Mouse (Mus musculus): Measurements from ENCODE around the gene 4930432M17Rik. TPM values are rescaled to one million over a fixed set of nuclear protein-coding genes. Genes with fewer than 3 reads are reported as not detected.

4930432M17Rik gene
- polyA plus RNA-seq, 1 experiment from 2014 or later, result not detected

DNA sequence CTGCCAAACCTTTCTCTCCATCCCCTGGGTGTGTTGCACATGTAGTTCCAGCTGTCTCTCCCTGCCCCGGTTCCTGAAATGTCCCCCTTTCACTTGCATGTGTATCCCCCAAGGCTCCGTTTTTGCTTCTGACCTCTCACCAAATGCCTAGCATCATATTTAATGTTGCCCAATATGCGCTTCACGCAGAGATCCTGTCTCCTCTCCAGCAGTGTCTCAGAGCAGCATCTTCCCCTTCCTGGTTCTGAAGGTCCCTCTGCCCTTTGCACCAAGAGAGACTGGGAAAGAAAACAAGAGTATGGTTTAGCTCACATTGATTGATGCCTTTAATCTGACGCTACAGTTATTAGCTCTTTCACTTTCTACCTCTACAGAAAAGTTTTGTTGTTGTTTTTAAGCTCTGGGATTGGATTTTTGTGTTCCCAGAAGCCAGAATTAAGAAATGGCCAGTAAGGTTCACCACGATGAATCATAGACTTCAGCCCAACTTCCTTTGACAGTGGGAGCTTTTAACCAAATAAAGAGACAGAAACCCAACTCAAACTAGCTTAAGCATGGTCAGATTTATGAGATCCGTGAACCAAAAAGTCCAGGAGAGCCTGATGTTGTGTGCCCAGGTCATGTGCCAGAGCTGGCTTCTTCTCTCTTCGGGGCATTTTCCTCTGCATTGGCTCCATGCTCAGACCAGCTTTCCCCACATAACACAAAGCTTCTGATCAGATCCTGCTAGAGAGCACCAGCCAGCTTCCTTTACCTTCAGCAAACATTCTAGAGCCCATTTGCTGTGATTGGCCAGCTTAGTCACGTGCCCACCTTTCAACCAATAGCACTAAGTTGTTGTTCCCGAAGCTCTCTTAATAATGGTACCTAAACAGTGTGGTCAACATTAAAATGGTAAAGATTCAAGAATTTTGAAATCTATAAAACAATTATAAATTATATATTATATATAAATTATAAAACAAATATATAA lies 12.2 kb downstream of the 4930432M17Rik start:
- Histone ChIP-seq H3K4me3 (ENCODE audit: low read depth, low read length) (no peak overlapping the region), H3K27ac (ENCODE audit: low read length) (no peak overlapping the region), H3K4me1 (ENCODE audit: control insufficient read depth, insufficient read depth, low read length) (no peaks in the 10 kb centered on the region), H3K4me2 (ENCODE audit: low read length) (no peak overlapping the region), H3K36me3 (ENCODE audit: control insufficient read depth, insufficient read depth, low read length) (no peaks in the 10 kb centered on the region), H3K27me3 (ENCODE audit: control insufficient read depth, insufficient read depth, low read depth, low read length) (no peaks in the 10 kb centered on the region), H3K9ac (ENCODE audit: low read depth, low read length) (no peak overlapping the region), H3K9me3 (replicated peaks; ENCODE audit: control insufficient read depth, low read length, poor library complexity, severe bottlenecking) (no peaks in the 10 kb centered on the region)
- ATAC-seq, result no peak
- 90% methylated on average over 10 of the region's 10 CpGs for WGBS

DNA sequence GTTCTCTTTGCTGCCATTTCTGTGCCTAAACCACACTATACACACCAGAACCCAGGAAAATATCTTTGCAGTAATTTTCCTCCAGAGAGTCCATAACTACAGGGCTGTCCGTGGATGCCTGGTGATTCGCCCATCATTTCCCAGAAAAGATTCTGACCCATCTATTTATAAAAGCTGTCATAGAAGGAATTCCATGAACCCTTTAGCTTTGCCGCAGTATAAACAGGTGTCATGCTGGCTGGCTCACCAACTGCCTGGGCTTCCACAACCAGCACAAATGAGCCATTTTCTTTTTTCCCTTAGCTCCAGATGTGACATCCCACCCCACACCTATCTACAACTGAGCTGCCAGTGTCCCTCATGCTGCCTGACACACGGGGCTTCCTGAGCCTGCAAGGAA lies 14.0 kb downstream of the 4930432M17Rik start:
- H3K36me3 ChIP-seq (ENCODE audit: control insufficient read depth, insufficient read depth, low read length), result no peaks in the 10 kb centered on the region
- H3K27ac ChIP-seq (ENCODE audit: low read length), result no peak overlapping the region
- 76% methylated on average over 4 of the region's 4 CpGs for WGBS
- H3K27me3 ChIP-seq (ENCODE audit: control insufficient read depth, insufficient read depth, low read depth, low read length), result no peaks in the 10 kb centered on the region
- ATAC-seq, result no peak
- H3K4me2 ChIP-seq (ENCODE audit: low read length), result no peak overlapping the region
- H3K4me1 ChIP-seq (ENCODE audit: control insufficient read depth, insufficient read depth, low read length), result no peaks in the 10 kb centered on the region
- no peak overlapping the region for H3K4me3 ChIP-seq (ENCODE audit: low read depth, low read length)
- H3K9ac ChIP-seq (ENCODE audit: low read depth, low read length), result no peak overlapping the region
- no peaks in the 10 kb centered on the region for H3K9me3 ChIP-seq (replicated peaks; ENCODE audit: control insufficient read depth, low read length, poor library complexity, severe bottlenecking)

DNA sequence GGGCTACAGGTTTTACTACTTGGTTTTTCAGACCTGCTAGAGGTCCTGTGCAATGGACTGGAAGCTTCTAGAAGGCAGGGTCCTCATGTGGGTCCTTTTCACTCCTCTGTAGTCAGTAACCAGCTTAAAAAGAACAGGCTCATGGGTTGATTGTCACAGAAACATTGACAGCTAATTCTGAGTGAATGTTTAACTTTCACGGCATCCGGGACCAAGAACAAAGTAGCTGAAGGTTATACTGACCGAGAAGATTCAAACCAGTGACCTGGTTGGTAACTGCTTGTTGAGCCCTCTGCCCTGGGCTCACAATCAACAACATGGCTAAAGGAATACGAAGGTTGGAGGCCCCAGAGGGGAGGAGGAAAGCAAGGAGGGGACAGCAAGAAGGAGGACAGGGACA lies 14.4 kb downstream of the 4930432M17Rik start:
- WGBS, result 89% methylated on average over 4 of the region's 4 CpGs

DNA sequence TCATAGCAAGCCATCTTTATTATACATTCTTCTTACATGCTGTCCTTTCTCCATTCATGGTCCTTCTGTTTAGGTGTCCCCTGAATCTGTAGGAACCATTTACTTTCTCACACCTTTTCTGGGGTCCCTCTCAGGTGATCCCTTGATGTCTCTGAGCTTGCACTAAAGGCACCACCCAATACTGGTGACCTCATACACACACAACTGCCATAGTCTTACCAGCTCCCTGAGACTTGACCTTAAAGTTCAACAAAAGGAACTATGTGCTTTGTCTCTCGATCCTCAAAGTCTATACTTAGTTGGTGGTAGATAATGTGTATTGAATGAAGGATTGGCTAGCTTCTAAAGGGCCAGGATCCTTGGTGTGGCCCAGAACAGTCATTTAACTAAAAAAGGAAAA lies 15.4 kb downstream of the 4930432M17Rik start:
- H3K4me3 ChIP-seq (ENCODE audit: low read depth, low read length), result no peak overlapping the region
- no peak for ATAC-seq
- WGBS, result 68% methylated on average over 1 of the region's 1 CpGs
- H3K27ac ChIP-seq (ENCODE audit: low read length), result no peak overlapping the region
- no peaks in the 10 kb centered on the region for H3K4me1 ChIP-seq (ENCODE audit: control insufficient read depth, insufficient read depth, low read length)
- H3K9me3 ChIP-seq (replicated peaks; ENCODE audit: control insufficient read depth, low read length, poor library complexity, severe bottlenecking), result no peaks in the 10 kb centered on the region
- H3K4me2 ChIP-seq (ENCODE audit: low read length), result no peak overlapping the region
- H3K27me3 ChIP-seq (ENCODE audit: control insufficient read depth, insufficient read depth, low read depth, low read length), result no peaks in the 10 kb centered on the region
- no peak overlapping the region for H3K9ac ChIP-seq (ENCODE audit: low read depth, low read length)
- H3K36me3 ChIP-seq (ENCODE audit: control insufficient read depth, insufficient read depth, low read length), result no peaks in the 10 kb centered on the region

More for the DNA sequence above, 14.4 kb downstream of the 4930432M17Rik start:
- Histone ChIP-seq H3K9ac (ENCODE audit: low read depth, low read length) (no peak overlapping the region), H3K4me1 (ENCODE audit: control insufficient read depth, insufficient read depth, low read length) (no peaks in the 10 kb centered on the region), H3K9me3 (replicated peaks; ENCODE audit: control insufficient read depth, low read length, poor library complexity, severe bottlenecking) (no peaks in the 10 kb centered on the region), H3K27me3 (ENCODE audit: control insufficient read depth, insufficient read depth, low read depth, low read length) (no peaks in the 10 kb centered on the region), H3K4me3 (ENCODE audit: low read depth, low read length) (no peak overlapping the region), H3K36me3 (ENCODE audit: control insufficient read depth, insufficient read depth, low read length) (no peaks in the 10 kb centered on the region), H3K4me2 (ENCODE audit: low read length) (no peak overlapping the region), H3K27ac (ENCODE audit: low read length) (no peak overlapping the region)
- ATAC-seq, result no peak

DNA sequence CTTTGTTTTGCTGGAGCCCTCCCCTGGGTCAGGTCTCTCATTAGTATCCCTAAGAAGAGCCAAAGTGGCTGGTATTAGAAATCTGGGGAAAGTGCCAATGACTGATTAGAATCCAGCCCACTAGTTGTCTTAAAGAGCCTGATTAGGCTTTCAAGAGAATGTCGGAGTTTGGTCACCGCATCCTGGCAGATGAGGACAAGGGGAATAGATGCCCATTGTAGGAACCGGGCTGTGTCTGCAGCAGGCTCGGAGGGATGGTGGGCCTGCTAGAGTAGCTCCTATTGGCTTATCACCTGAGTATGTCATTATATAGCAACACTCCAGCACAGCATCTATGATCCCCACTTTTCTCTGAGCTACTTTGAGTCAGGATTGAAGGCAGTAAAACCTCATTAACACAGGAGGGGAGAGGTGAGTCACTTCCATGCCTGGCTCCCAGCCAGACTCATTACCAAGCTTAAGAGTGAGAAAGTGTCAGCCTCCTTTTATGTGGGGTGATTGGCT lies 15.9 kb downstream of the 4930432M17Rik start:
- H3K27ac ChIP-seq (ENCODE audit: low read length), result no peak overlapping the region
- 68% methylated on average over 4 of the region's 4 CpGs for WGBS
- no peak overlapping the region for H3K4me3 ChIP-seq (ENCODE audit: low read depth, low read length)
- no peak overlapping the region for H3K4me2 ChIP-seq (ENCODE audit: low read length)
- H3K36me3 ChIP-seq (ENCODE audit: control insufficient read depth, insufficient read depth, low read length), result no peaks in the 10 kb centered on the region
- no peak overlapping the region for H3K9ac ChIP-seq (ENCODE audit: low read depth, low read length)
- H3K9me3 ChIP-seq (replicated peaks; ENCODE audit: control insufficient read depth, low read length, poor library complexity, severe bottlenecking), result no peaks in the 10 kb centered on the region
- ATAC-seq, result 0 out of 2 replicates have a peak, but pooled peaks have one; percentile 17
- H3K27me3 ChIP-seq (ENCODE audit: control insufficient read depth, insufficient read depth, low read depth, low read length), result no peaks in the 10 kb centered on the region
- H3K4me1 ChIP-seq (ENCODE audit: control insufficient read depth, insufficient read depth, low read length), result no peaks in the 10 kb centered on the region

DNA sequence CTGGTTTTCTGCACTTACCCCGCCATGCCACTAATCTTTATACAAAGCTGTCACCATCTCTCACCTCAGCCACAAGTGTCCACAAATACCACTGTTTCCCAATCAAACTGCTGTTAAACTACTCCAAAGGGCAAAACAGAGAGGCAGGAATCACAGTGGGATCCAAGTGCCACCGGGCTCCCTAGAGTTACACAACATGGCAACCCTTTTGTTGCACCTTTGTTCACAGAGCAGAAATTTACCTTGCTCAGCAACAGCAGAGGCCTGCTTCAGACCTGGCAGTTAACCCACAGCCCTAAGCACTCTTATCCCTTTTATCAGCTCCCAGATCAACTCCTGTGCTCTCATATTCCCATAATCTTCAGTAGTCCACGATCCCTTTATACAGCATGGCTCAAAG lies 17.2 kb downstream of the 4930432M17Rik start:
- ATAC-seq, result no peak
- no peaks in the 10 kb centered on the region for H3K4me1 ChIP-seq (ENCODE audit: control insufficient read depth, insufficient read depth, low read length)
- H3K9ac ChIP-seq (ENCODE audit: low read depth, low read length), result no peak overlapping the region
- H3K9me3 ChIP-seq (replicated peaks; ENCODE audit: control insufficient read depth, low read length, poor library complexity, severe bottlenecking), result no peaks in the 10 kb centered on the region
- H3K4me3 ChIP-seq (ENCODE audit: low read depth, low read length), result no peak overlapping the region
- H3K27me3 ChIP-seq (ENCODE audit: control insufficient read depth, insufficient read depth, low read depth, low read length), result no peaks in the 10 kb centered on the region
- no peaks in the 10 kb centered on the region for H3K36me3 ChIP-seq (ENCODE audit: control insufficient read depth, insufficient read depth, low read length)
- H3K4me2 ChIP-seq (ENCODE audit: low read length), result no peak overlapping the region
- 79% methylated on average over 3 of the region's 3 CpGs for WGBS
- H3K27ac ChIP-seq (ENCODE audit: low read length), result no peak overlapping the region

DNA sequence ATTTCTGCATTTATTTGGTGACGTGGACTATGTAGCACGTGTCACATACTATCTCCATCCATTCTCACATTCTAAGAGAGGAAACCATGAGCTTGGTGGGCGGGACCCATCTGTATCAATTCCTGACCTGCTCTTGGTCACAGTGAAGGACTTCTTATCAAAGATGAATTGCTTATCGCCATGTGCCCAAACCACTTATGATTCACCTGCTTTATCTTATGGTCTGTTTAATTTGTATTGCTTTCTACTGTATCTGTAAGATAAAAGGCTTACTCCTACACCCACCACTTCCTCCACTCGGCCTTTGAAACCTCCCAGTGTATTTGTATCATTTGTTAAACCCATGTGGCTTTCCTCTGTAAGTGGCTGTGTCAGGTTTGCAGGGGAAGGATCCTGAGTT lies 18.5 kb downstream of the 4930432M17Rik start:
- ATAC-seq, result no peak
- H3K4me3 ChIP-seq (ENCODE audit: low read depth, low read length), result no peak overlapping the region

DNA sequence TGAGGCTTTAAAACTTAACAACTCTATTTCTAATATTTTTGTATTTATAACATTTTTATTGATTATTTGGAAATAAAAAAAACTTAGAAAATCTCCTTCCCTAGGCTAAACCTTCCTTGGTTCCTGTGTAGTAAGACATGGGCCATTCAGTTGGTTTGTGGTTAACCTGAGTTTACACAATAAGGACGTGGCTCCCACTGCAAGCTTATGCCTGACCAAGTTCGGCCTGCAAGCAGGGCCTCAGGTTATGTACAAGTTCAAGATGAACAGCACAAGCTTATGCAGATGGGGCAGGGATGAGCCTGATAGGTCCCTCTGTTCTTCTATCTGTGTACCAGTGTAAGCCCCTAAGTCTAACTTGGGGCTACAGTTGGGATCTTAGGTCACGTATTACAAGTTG lies 19.1 kb downstream of the 4930432M17Rik start:
- Histone ChIP-seq H3K27me3 (ENCODE audit: control insufficient read depth, insufficient read depth, low read depth, low read length) (no peaks in the 10 kb centered on the region), H3K9ac (ENCODE audit: low read depth, low read length) (no peak overlapping the region), H3K9me3 (replicated peaks; ENCODE audit: control insufficient read depth, low read length, poor library complexity, severe bottlenecking) (no peaks in the 10 kb centered on the region), H3K36me3 (ENCODE audit: control insufficient read depth, insufficient read depth, low read length) (no peaks in the 10 kb centered on the region), H3K4me3 (ENCODE audit: low read depth, low read length) (no peak overlapping the region), H3K27ac (ENCODE audit: low read length) (no peak overlapping the region), H3K4me1 (ENCODE audit: control insufficient read depth, insufficient read depth, low read length) (no peaks in the 10 kb centered on the region), H3K4me2 (ENCODE audit: low read length) (no peak overlapping the region)
- ATAC-seq, result no peak
- WGBS, result 95% methylated on average over 3 of the region's 3 CpGs

More for the DNA sequence above, 18.5 kb downstream of the 4930432M17Rik start:
- H3K36me3 ChIP-seq (ENCODE audit: control insufficient read depth, insufficient read depth, low read length), result no peaks in the 10 kb centered on the region
- H3K27ac ChIP-seq (ENCODE audit: low read length), result no peak overlapping the region; the same call in 1 of the 2 replicates
- H3K4me2 ChIP-seq (ENCODE audit: low read length), result no peak overlapping the region
- H3K27me3 ChIP-seq (ENCODE audit: control insufficient read depth, insufficient read depth, low read depth, low read length), result no peaks in the 10 kb centered on the region
- WGBS, result 87% methylated on average over 5 of the region's 5 CpGs
- H3K9me3 ChIP-seq (replicated peaks; ENCODE audit: control insufficient read depth, low read length, poor library complexity, severe bottlenecking), result no peaks in the 10 kb centered on the region
- no peaks in the 10 kb centered on the region for H3K4me1 ChIP-seq (ENCODE audit: control insufficient read depth, insufficient read depth, low read length)
- no peak overlapping the region for H3K9ac ChIP-seq (ENCODE audit: low read depth, low read length)

DNA sequence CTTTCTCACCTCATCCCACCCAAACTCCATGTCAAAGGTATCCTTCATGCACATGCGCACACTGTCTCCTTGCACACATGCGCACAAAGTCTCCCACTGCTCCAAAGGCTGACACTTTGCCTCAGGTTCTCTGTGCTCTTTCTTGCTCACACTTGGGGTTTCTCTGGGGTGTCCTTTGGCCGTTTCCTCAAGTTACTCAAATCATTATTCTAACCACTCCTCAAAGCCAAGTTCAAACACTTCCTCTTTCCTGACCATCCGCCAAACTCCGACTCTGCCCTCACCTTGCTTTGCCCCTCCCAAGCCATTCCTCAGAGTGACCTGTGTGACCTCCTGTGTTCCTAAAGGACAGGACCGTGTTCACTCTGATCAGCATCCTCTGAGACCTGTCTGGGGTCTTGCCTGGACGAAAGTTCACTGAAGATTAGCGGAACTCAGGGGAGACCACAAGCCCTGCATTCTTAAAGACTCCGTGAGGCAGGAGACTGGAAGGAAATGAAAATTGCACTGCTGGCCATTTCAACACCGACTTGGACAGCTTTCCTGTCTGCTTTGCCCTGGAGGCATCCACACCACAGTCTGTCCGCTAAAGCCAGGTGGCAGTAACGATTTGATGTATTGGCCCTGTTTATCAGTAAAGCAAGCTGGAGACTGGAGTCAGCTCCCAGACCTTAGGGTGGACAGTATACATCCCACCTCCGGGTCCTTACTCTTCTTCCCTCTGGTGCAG lies 22.6 kb downstream of the 4930432M17Rik start:
- Histone ChIP-seq H3K4me2 (ENCODE audit: low read length) (no peak overlapping the region), H3K27ac (ENCODE audit: low read length) (no peak overlapping the region), H3K36me3 (ENCODE audit: control insufficient read depth, insufficient read depth, low read length) (no peaks in the 10 kb centered on the region), H3K9ac (ENCODE audit: low read depth, low read length) (no peak overlapping the region), H3K4me3 (ENCODE audit: low read depth, low read length) (no peak overlapping the region), H3K27me3 (ENCODE audit: control insufficient read depth, insufficient read depth, low read depth, low read length) (no peaks in the 10 kb centered on the region), H3K9me3 (replicated peaks; ENCODE audit: control insufficient read depth, low read length, poor library complexity, severe bottlenecking) (no peaks in the 10 kb centered on the region), H3K4me1 (ENCODE audit: control insufficient read depth, insufficient read depth, low read length) (no peaks in the 10 kb centered on the region)
- WGBS, result 82% methylated on average over 13 of the region's 13 CpGs
- no peak for ATAC-seq
